Mouse (Mus musculus): ENCODE measurements around the gene Gnat3. TPM values are rescaled to one million over a fixed set of nuclear protein-coding genes. Genes with fewer than 3 reads are reported as not detected.

The Gnat3 gene
- total and polyA plus RNA-seq, 2 experiments: not detected

DNA sequence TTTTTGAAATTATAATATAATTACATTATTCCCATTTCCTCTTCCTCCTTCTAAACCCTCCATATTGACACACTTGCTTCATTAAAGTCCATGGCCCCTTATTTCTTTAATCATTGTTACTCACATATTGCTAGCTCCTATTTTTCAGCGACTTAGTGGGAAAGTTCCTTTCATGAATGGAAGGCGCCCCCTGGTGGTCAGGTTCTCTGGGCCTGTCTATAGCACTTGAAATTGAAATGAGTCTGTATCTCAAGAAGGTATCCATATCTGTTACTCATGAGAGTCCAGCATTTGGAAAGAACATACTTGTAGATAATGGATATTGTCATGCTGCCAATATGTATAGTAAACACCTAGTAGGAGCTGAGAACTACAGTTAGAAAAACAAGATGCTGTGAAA lies 80.7 kb downstream of the Gnat3 start:
- Histone ChIP-seq H3K27me3 (ENCODE audit: control insufficient read depth, insufficient read depth, low read length) (0 out of 2 replicates have a peak, but pooled peaks cover 4% of the 10 kb centered on the region), H3K4me3 (ENCODE audit: insufficient read depth, low read depth, low read length) (no peak overlapping the region), H3K27ac (replicated peaks; ENCODE audit: insufficient read depth, low read depth, low read length) (no peak overlapping the region), H3K79me2 (ENCODE audit: control insufficient read depth, insufficient read depth, low read length) (no peaks in the 10 kb centered on the region), H3K36me3 (ENCODE audit: control insufficient read depth, insufficient read depth, low read length) (no peaks in the 10 kb centered on the region), H3K4me1 (ENCODE audit: control insufficient read depth, insufficient read depth, low read length) (no peaks in the 10 kb centered on the region), H3K9ac (ENCODE audit: low read depth, low read length) (no peak overlapping the region)
- TF ChIP-seq CTCF (IDR thresholded peaks at IDR 0.05; ENCODE audit: low read depth, low read length) (peak; percentile 64; the same call in 1 of the 2 replicates), POLR2A (IDR thresholded peaks at IDR 0.05; ENCODE audit: extremely low read depth, insufficient read depth, low read length) (no peak)
- DNase-seq (ENCODE audit: extremely low read depth, low read depth, low spot score): peak; percentile 62
- WGBS: 1% methylated on average over 2 of the region's 2 CpGs

DNA sequence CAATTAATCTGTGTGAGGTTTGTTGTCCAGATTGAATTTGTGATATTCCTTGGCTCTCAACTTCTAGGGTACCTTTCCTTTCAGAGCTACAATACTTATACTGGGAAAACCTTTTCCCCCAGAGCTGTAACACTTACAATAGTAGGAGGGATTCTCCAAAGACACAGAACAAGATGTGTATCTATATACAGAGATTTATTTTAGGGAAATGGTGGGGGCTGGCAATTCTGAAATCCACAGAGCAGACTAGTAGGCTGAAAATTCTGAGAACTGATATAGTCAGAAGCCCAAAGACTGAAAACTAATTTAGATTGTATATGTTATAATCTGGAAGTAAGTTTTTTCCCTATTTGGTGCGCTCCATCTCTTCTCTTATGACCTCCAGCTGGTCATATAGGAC lies 86.5 kb downstream of the Gnat3 start:
- DNase-seq (ENCODE audit: extremely low read depth, low read depth, low spot score): no peak
- TF ChIP-seq CTCF (IDR thresholded peaks at IDR 0.05; ENCODE audit: low read depth, low read length): no peak
- TF ChIP-seq POLR2A (IDR thresholded peaks at IDR 0.05; ENCODE audit: extremely low read depth, insufficient read depth, low read length): no peak
- no peak overlapping the region for H3K9ac ChIP-seq (ENCODE audit: low read depth, low read length)
- no peaks in the 10 kb centered on the region for H3K4me1 ChIP-seq (ENCODE audit: control insufficient read depth, insufficient read depth, low read length)
- H3K27me3 ChIP-seq (ENCODE audit: control insufficient read depth, insufficient read depth, low read length): 0 out of 2 replicates have a peak, but pooled peaks cover 4% of the 10 kb centered on the region
- no peaks in the 10 kb centered on the region for H3K79me2 ChIP-seq (ENCODE audit: control insufficient read depth, insufficient read depth, low read length)
- WGBS: 97% methylated on average over 1 of the region's 1 CpGs
- H3K27ac ChIP-seq (replicated peaks; ENCODE audit: insufficient read depth, low read depth, low read length): no peak overlapping the region
- H3K36me3 ChIP-seq (ENCODE audit: control insufficient read depth, insufficient read depth, low read length): no peaks in the 10 kb centered on the region
- no peak overlapping the region for H3K4me3 ChIP-seq (ENCODE audit: insufficient read depth, low read depth, low read length)

DNA sequence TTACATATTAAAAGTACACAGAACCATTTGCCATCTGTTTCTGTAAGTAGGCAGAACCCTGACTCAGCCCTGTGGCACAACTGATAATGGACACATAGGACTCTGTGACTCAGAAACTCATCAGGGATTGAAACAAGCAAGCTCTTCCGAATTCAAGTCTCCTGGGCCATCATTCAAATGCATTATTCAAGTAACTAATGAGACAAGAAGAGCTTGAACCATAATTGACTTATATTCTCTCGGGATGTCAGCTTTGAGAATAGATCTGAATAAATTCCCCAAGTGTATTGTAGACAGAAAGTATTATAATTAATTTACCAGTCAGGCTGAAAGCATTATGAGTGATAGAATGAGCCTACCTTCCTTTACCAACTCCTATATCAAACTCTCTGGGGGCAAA lies 93.0 kb downstream of the Gnat3 start:
- Histone ChIP-seq H3K4me3 (ENCODE audit: insufficient read depth, low read depth, low read length) (no peak overlapping the region), H3K9ac (ENCODE audit: low read depth, low read length) (no peak overlapping the region), H3K4me1 (ENCODE audit: control insufficient read depth, insufficient read depth, low read length) (no peaks in the 10 kb centered on the region), H3K79me2 (ENCODE audit: control insufficient read depth, insufficient read depth, low read length) (no peaks in the 10 kb centered on the region), H3K36me3 (ENCODE audit: control insufficient read depth, insufficient read depth, low read length) (no peaks in the 10 kb centered on the region), H3K27me3 (ENCODE audit: control insufficient read depth, insufficient read depth, low read length) (no peaks in the 10 kb centered on the region), H3K27ac (replicated peaks; ENCODE audit: insufficient read depth, low read depth, low read length) (no peak overlapping the region)
- DNase-seq (ENCODE audit: extremely low read depth, low read depth, low spot score): no peak
- 62% methylated on average over 2 of the region's 2 CpGs for WGBS
- TF ChIP-seq POLR2A (IDR thresholded peaks at IDR 0.05; ENCODE audit: extremely low read depth, insufficient read depth, low read length) (no peak), CTCF (IDR thresholded peaks at IDR 0.05; ENCODE audit: low read depth, low read length) (no peak)

Other genes starting within 250 kb of the Gnat3 start
- gene Cd36, start 73.7 kb upstream of the Gnat3 start, total RNA-seq (2014; rRNA removed): 62.4 and 73.3 TPM in 2 replicates
- gene Cd36, start 73.7 kb upstream of the Gnat3 start, polyA plus RNA-seq (2012; rRNA removed): 3.6 and 19.7 TPM in 2 replicates

Data from liver, adult 2 months (tissue).